Mouse (Mus musculus): ENCODE data around the gene Prn. TPM values are rescaled to one million over a fixed set of nuclear protein-coding genes. Genes with fewer than 3 reads are reported as not detected.

Gene Prn
- polyA plus RNA-seq, 1 experiment from 2014 or later, result not detected

- Histone ChIP-seq H3K4me2 (replicated peaks) (no peak overlapping the region), H3K36me3 (no peaks in the 10 kb centered on the region), H3K9me3 (replicated peaks) (no peaks in the 10 kb centered on the region), H3K4me1 (peaks cover 18% of the 10 kb centered on the region), H3K27me3 (no peaks in the 10 kb centered on the region), H3K27ac (replicated peaks) (no peak overlapping the region), H3K4me3 (replicated peaks) (no peak overlapping the region), H3K9ac (no peak overlapping the region)
- 83% methylated on average over 7 of the region's 7 CpGs for WGBS
- ATAC-seq (ENCODE audit: insufficient number of reproducible peaks, low FRiP score, low TSS enrichment, low read depth), result no peak
These were observed 1.4 kb upstream of the Prn start for GRCm38 (mm10) chr2:131908351-131908861.

GRCm38 (mm10) chr2:131908906-131909305 is 851 bp upstream of the Prn start:
- Histone ChIP-seq H3K9me3 (replicated peaks) (no peaks in the 10 kb centered on the region), H3K4me2 (replicated peaks) (no peak overlapping the region; the same call in 1 of the 2 replicates), H3K27ac (replicated peaks) (no peak overlapping the region), H3K27me3 (no peaks in the 10 kb centered on the region), H3K4me3 (replicated peaks) (peak overlapping the region; percentile 76; the same call in 1 of the 2 replicates), H3K4me1 (peaks cover 18% of the 10 kb centered on the region), H3K36me3 (no peaks in the 10 kb centered on the region), H3K9ac (no peak overlapping the region)
- 82% methylated on average over 1 of the region's 1 CpGs for WGBS
- no peak for ATAC-seq (ENCODE audit: insufficient number of reproducible peaks, low FRiP score, low TSS enrichment, low read depth)

- no peak overlapping the region for H3K9ac ChIP-seq
These were observed 1.1 kb downstream of the Prn start for GRCm38 (mm10) chr2:131910847-131911246.

GRCm38 (mm10) chr2:131911341-131911740 is 1.6 kb downstream of the Prn start:
- Histone ChIP-seq H3K4me2 (replicated peaks) (peak overlapping the region; percentile 70), H3K9me3 (replicated peaks) (no peaks in the 10 kb centered on the region), H3K27ac (replicated peaks) (no peak overlapping the region), H3K9ac (no peak overlapping the region), H3K4me1 (peaks cover 18% of the 10 kb centered on the region), H3K27me3 (no peaks in the 10 kb centered on the region), H3K36me3 (0 out of 2 replicates have a peak, but pooled peaks cover 5% of the 10 kb centered on the region), H3K4me3 (replicated peaks) (peak overlapping the region; percentile 76)
- no peak for ATAC-seq (ENCODE audit: insufficient number of reproducible peaks, low FRiP score, low TSS enrichment, low read depth)
- 35% methylated on average over 4 of the region's 4 CpGs for WGBS

More at GRCm38 (mm10) chr2:131910847-131911246, 1.1 kb downstream of the Prn start:
- Histone ChIP-seq H3K36me3 (0 out of 2 replicates have a peak, but pooled peaks cover under 1% of the 10 kb centered on the region), H3K9me3 (replicated peaks) (no peaks in the 10 kb centered on the region), H3K27me3 (no peaks in the 10 kb centered on the region), H3K4me3 (replicated peaks) (peak overlapping the region; percentile 76), H3K27ac (replicated peaks) (no peak overlapping the region), H3K4me1 (peaks cover 18% of the 10 kb centered on the region), H3K4me2 (replicated peaks) (peak overlapping the region; percentile 70)
- WGBS, result 60% methylated on average over 2 of the region's 2 CpGs
- ATAC-seq (ENCODE audit: insufficient number of reproducible peaks, low FRiP score, low TSS enrichment, low read depth), result no peak

- no peak for ATAC-seq (ENCODE audit: insufficient number of reproducible peaks, low FRiP score, low TSS enrichment, low read depth)
- H3K36me3 ChIP-seq, result 0 out of 2 replicates have a peak, but pooled peaks cover 7% of the 10 kb centered on the region
- no peak overlapping the region for H3K4me2 ChIP-seq (replicated peaks)
- H3K9ac ChIP-seq, result no peak overlapping the region
- no peaks in the 10 kb centered on the region for H3K27me3 ChIP-seq
- H3K9me3 ChIP-seq (replicated peaks), result no peaks in the 10 kb centered on the region
- peaks cover 18% of the 10 kb centered on the region for H3K4me1 ChIP-seq
- WGBS, result 81% methylated on average over 8 of the region's 8 CpGs
- H3K4me3 ChIP-seq (replicated peaks), result no peak overlapping the region
- no peak overlapping the region for H3K27ac ChIP-seq (replicated peaks)
These were observed 2.9 kb downstream of the Prn start for GRCm38 (mm10) chr2:131912526-131913258.

GRCm38 (mm10) chr2:131932275-131932902 is 22.6 kb downstream of the Prn start:
- H3K4me3 ChIP-seq (replicated peaks), result no peak overlapping the region
- no peak overlapping the region for H3K27ac ChIP-seq (replicated peaks)
- H3K9me3 ChIP-seq (replicated peaks), result no peaks in the 10 kb centered on the region
- H3K4me1 ChIP-seq, result peaks cover 4% of the 10 kb centered on the region; the same call in 1 of the 2 replicates
- WGBS, result 53% methylated on average over 7 of the region's 7 CpGs
- no peaks in the 10 kb centered on the region for H3K27me3 ChIP-seq
- peaks cover 10% of the 10 kb centered on the region for H3K36me3 ChIP-seq
- ATAC-seq (ENCODE audit: insufficient number of reproducible peaks, low FRiP score, low TSS enrichment, low read depth), result no peak; the same call in 1 of the 2 replicates
- no peak overlapping the region for H3K4me2 ChIP-seq (replicated peaks)
- no peak overlapping the region for H3K9ac ChIP-seq

GRCm38 (mm10) chr2:131933013-131933412 is 23.3 kb downstream of the Prn start:
- H3K36me3 ChIP-seq, result peaks cover 14% of the 10 kb centered on the region
- no peak overlapping the region for H3K4me2 ChIP-seq (replicated peaks)
- 26% methylated on average over 6 of the region's 6 CpGs for WGBS
- no peaks in the 10 kb centered on the region for H3K9me3 ChIP-seq (replicated peaks)
- no peak overlapping the region for H3K4me3 ChIP-seq (replicated peaks)
- no peaks in the 10 kb centered on the region for H3K27me3 ChIP-seq
- H3K9ac ChIP-seq, result no peak overlapping the region
- H3K4me1 ChIP-seq, result peaks cover 4% of the 10 kb centered on the region; the same call in 1 of the 2 replicates
- ATAC-seq (ENCODE audit: insufficient number of reproducible peaks, low FRiP score, low TSS enrichment, low read depth), result no peak
- H3K27ac ChIP-seq (replicated peaks), result no peak overlapping the region

GRCm38 (mm10) chr2:131933598-131933997 is 23.8 kb downstream of the Prn start:
- Histone ChIP-seq H3K9me3 (replicated peaks) (no peaks in the 10 kb centered on the region), H3K9ac (no peak overlapping the region), H3K4me1 (peaks cover 4% of the 10 kb centered on the region; the same call in 1 of the 2 replicates)

GRCm38 (mm10) chr2:131934243-131934642 is 24.5 kb downstream of the Prn start:
- H3K27me3 ChIP-seq, result no peaks in the 10 kb centered on the region
- H3K9me3 ChIP-seq (replicated peaks), result no peaks in the 10 kb centered on the region
- H3K4me1 ChIP-seq, result peaks cover 4% of the 10 kb centered on the region; the same call in 1 of the 2 replicates
- no peak overlapping the region for H3K27ac ChIP-seq (replicated peaks)
- H3K4me2 ChIP-seq (replicated peaks), result no peak overlapping the region
- ATAC-seq (ENCODE audit: insufficient number of reproducible peaks, low FRiP score, low TSS enrichment, low read depth), result no peak
- 88% methylated on average over 2 of the region's 2 CpGs for WGBS
- no peak overlapping the region for H3K4me3 ChIP-seq (replicated peaks)
- H3K36me3 ChIP-seq, result peaks cover 14% of the 10 kb centered on the region
- H3K9ac ChIP-seq, result no peak overlapping the region

More at GRCm38 (mm10) chr2:131933598-131933997, 23.8 kb downstream of the Prn start:
- Histone ChIP-seq H3K27ac (replicated peaks) (no peak overlapping the region), H3K36me3 (peaks cover 14% of the 10 kb centered on the region), H3K4me2 (replicated peaks) (no peak overlapping the region), H3K4me3 (replicated peaks) (no peak overlapping the region), H3K27me3 (no peaks in the 10 kb centered on the region)
- ATAC-seq (ENCODE audit: insufficient number of reproducible peaks, low FRiP score, low TSS enrichment, low read depth), result no peak
- 56% methylated on average over 3 of the region's 3 CpGs for WGBS

GRCm38 (mm10) chr2:131935390-131936105 is 25.8 kb downstream of the Prn start:
- Histone ChIP-seq H3K4me3 (replicated peaks) (no peak overlapping the region), H3K36me3 (peaks cover 14% of the 10 kb centered on the region), H3K27me3 (no peaks in the 10 kb centered on the region), H3K4me1 (peaks cover 4% of the 10 kb centered on the region; the same call in 1 of the 2 replicates), H3K9ac (no peak overlapping the region), H3K9me3 (replicated peaks) (no peaks in the 10 kb centered on the region), H3K4me2 (replicated peaks) (no peak overlapping the region), H3K27ac (replicated peaks) (no peak overlapping the region)
- 74% methylated on average over 10 of the region's 10 CpGs for WGBS
- no peak for ATAC-seq (ENCODE audit: insufficient number of reproducible peaks, low FRiP score, low TSS enrichment, low read depth)

- H3K4me3 ChIP-seq (replicated peaks), result no peak overlapping the region
- H3K4me2 ChIP-seq (replicated peaks), result no peak overlapping the region
These were observed 26.7 kb downstream of the Prn start for GRCm38 (mm10) chr2:131936410-131936809.

More at GRCm38 (mm10) chr2:131936410-131936809, 26.7 kb downstream of the Prn start:
- H3K27ac ChIP-seq (replicated peaks), result no peak overlapping the region
- no peaks in the 10 kb centered on the region for H3K9me3 ChIP-seq (replicated peaks)
- H3K27me3 ChIP-seq, result no peaks in the 10 kb centered on the region
- peaks cover 14% of the 10 kb centered on the region for H3K36me3 ChIP-seq
- no peak overlapping the region for H3K9ac ChIP-seq
- peaks cover 4% of the 10 kb centered on the region; the same call in 1 of the 2 replicates for H3K4me1 ChIP-seq
- no peak for ATAC-seq (ENCODE audit: insufficient number of reproducible peaks, low FRiP score, low TSS enrichment, low read depth)
- WGBS, result 97% methylated on average over 10 of the region's 10 CpGs
